In the genomic region with DNA sequence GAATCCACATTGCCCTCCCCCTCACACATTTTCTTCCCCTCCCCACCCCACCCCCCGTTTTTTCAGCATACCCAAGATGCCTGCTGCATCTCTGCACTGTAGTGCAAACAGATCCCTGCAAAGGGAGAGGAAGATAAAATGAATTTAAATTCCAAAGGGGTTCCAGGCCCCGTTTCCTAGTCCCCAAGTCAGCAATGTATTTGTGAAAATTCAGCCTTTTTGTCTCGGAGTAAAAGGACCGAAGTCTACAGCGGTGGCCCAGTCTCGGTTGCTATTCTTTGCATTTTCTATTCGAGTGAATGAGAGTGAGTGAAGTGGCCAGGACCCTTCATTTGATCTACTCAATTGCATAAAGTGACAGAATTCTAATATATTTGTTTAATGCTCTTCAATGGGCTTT, we compare ENCODE assay signal across 29 mouse cellular contexts. TPM values are rescaled to one million over a fixed set of nuclear protein-coding genes. Genes with fewer than 3 reads are reported as not detected.
A peak's percentile ranks its signal among the peaks of the same experiment; 100 is the strongest.
DNase-seq lines count a peak whose midpoint lies in the region; ATAC-seq and TF ChIP-seq lines count a peak whose summit lies in the region.
"Had no signal": no experiment of that assay in that cellular context is flagged by ENCODE, and none has a peak within 500 bp of the region (broad histone marks: within the 10 kb centered on the region; RNA-seq: fewer than 3 reads in every experiment).

No protein-coding gene starts in this region.

- no peak for TF ChIP-seq EP300 in CH12.LX (IDR thresholded peaks at IDR 0.05; ENCODE audit: low read length)

- peaks cover 64% of the 10 kb centered on the region for H3K27me3 ChIP-seq in forebrain, embryonic 11.5 days (ENCODE audit: control insufficient read depth, insufficient read depth, low read length)
- H3K27me3 ChIP-seq in forebrain, embryonic 16.5 days (replicated peaks; ENCODE audit: control insufficient read depth, insufficient read depth, low read length) = peaks cover 64% of the 10 kb centered on the region
- H3K27me3 ChIP-seq in CH12.LX (replicated peaks) = no peaks in the 10 kb centered on the region
- H3K27me3 ChIP-seq in midbrain, postnatal 0 days (ENCODE audit: insufficient read depth, low read length) = peaks cover 38% of the 10 kb centered on the region

- H3K4me3 ChIP-seq in forebrain, embryonic 11.5 days (ENCODE audit: low read depth, low read length) = no peak overlapping the region
- no peak overlapping the region for H3K4me3 ChIP-seq in forebrain, embryonic 16.5 days (replicated peaks; ENCODE audit: low read length)
- no peak overlapping the region for H3K4me3 ChIP-seq in CH12.LX (replicated peaks in 1 of 3; ENCODE audit: low read depth in 2 of 3, low read length in 2 of 3, poor library complexity in 1 of 3)
- no peak overlapping the region for H3K4me3 ChIP-seq in midbrain, postnatal 0 days (ENCODE audit: low read depth, low read length)
- H3K4me3 ChIP-seq: intestine, embryonic 15.5 days; left cerebral cortex, adult 2 months; limb, embryonic 10.5 days; megakaryocyte, embryonic 14.5 days; myocyte had no signal

- H3K9ac ChIP-seq in forebrain, embryonic 11.5 days (ENCODE audit: low read length) = no peak overlapping the region
- H3K9ac ChIP-seq in forebrain, embryonic 16.5 days (replicated peaks; ENCODE audit: low read depth, low read length) = no peak overlapping the region
- H3K9ac ChIP-seq in CH12.LX (ENCODE audit: insufficient read depth, low read depth) = no peak overlapping the region
- H3K9ac ChIP-seq in midbrain, postnatal 0 days (replicated peaks; ENCODE audit: low read length, poor library complexity, severe bottlenecking) = no peak overlapping the region
- H3K9ac ChIP-seq: intestine, embryonic 15.5 days had no signal

- no peaks in the 10 kb centered on the region for H3K79me2 ChIP-seq in CH12.LX (replicated peaks; ENCODE audit: control insufficient read depth, extremely low read depth, insufficient read depth, poor library complexity, severe bottlenecking)

- H3K36me3 ChIP-seq in forebrain, embryonic 11.5 days (ENCODE audit: control insufficient read depth, insufficient read depth, low read length) = no peaks in the 10 kb centered on the region
- H3K36me3 ChIP-seq in forebrain, embryonic 16.5 days (ENCODE audit: control insufficient read depth, insufficient read depth) = no peaks in the 10 kb centered on the region
- H3K36me3 ChIP-seq in CH12.LX (replicated peaks in 1 of 2; ENCODE audit: control insufficient read depth in 1 of 2, insufficient read depth in 1 of 2, low read length in 1 of 2) = no peaks in the 10 kb centered on the region
- no peaks in the 10 kb centered on the region for H3K36me3 ChIP-seq in midbrain, postnatal 0 days (ENCODE audit: insufficient read depth, low read length)
- H3K36me3 ChIP-seq: intestine, embryonic 15.5 days; limb, embryonic 10.5 days had no signal

- no peak overlapping the region for H3K27ac ChIP-seq in forebrain, embryonic 11.5 days (ENCODE audit: low read depth, low read length)
- no peak overlapping the region for H3K27ac ChIP-seq in forebrain, embryonic 16.5 days (ENCODE audit: low read length)
- no peak overlapping the region for H3K27ac ChIP-seq in CH12.LX (ENCODE audit: insufficient read depth, low read depth)
- H3K27ac ChIP-seq in midbrain, postnatal 0 days (ENCODE audit: low read depth, low read length) = no peak overlapping the region
- H3K27ac ChIP-seq: intestine, embryonic 15.5 days; left cerebral cortex, adult 2 months; limb, embryonic 10.5 days had no signal

- 3% methylated on average over 7 of the region's 7 CpGs for WGBS in forebrain, embryonic 11.5 days
- 2% methylated on average over 7 of the region's 7 CpGs for WGBS in forebrain, embryonic 16.5 days
- WGBS in midbrain, postnatal 0 days = 10% methylated on average over 7 of the region's 7 CpGs

- TF ChIP-seq CTCF in CH12.LX (conservative IDR thresholded peaks at IDR 0.05 in 1 of 2, IDR thresholded peaks at IDR 0.05 in 1 of 2; ENCODE audit: low read depth in 2 of 2, low read length in 2 of 2) = no peak
- TF ChIP-seq CTCF in midbrain, postnatal 0 days (IDR thresholded peaks at IDR 0.05) = no peak

- H3K4me2 ChIP-seq in forebrain, embryonic 11.5 days (ENCODE audit: low read depth, low read length, severe bottlenecking) = 0 out of 2 replicates have a peak overlapping the region, but pooled peaks have one; percentile 3
- no peak overlapping the region for H3K4me2 ChIP-seq in forebrain, embryonic 16.5 days (ENCODE audit: low read length)
- H3K4me2 ChIP-seq in CH12.LX (ENCODE audit: insufficient read depth, low read depth, poor library complexity, severe bottlenecking) = no peak overlapping the region
- H3K4me2 ChIP-seq in midbrain, postnatal 0 days (ENCODE audit: low read depth, low read length, poor library complexity, severe bottlenecking) = no peak overlapping the region
- H3K4me2 ChIP-seq: intestine, embryonic 15.5 days; liver, embryonic 11.5 days had no signal

- in situ Hi-C loops in CH12.LX (cut with MboI; ENCODE audit: low pct_ligation_motif_present, low pct_unique_long_range_greater_than_20kb, low sequenced_read_pairs) = no loop called here

- H3K4me1 ChIP-seq in forebrain, embryonic 11.5 days (replicated peaks; ENCODE audit: control insufficient read depth, insufficient read depth, low read length) = peaks cover 2% of the 10 kb centered on the region; the same call in 1 of the 2 replicates
- no peaks in the 10 kb centered on the region for H3K4me1 ChIP-seq in forebrain, embryonic 16.5 days (replicated peaks; ENCODE audit: control insufficient read depth, insufficient read depth, low read length)
- peaks cover 5 to 57% of the 10 kb centered on the region in 2 experiments for H3K4me1 ChIP-seq in CH12.LX (ENCODE audit: control insufficient read depth in 1 of 2, insufficient read depth in 2 of 2)
- no peaks in the 10 kb centered on the region for H3K4me1 ChIP-seq in midbrain, postnatal 0 days (ENCODE audit: insufficient read depth, low read length)

- H3K9me3 ChIP-seq in forebrain, embryonic 11.5 days (ENCODE audit: control insufficient read depth, low read length) = no peaks in the 10 kb centered on the region
- no peaks in the 10 kb centered on the region; the same call in 1 of the 2 replicates for H3K9me3 ChIP-seq in forebrain, embryonic 16.5 days (ENCODE audit: control insufficient read depth, low read length)
- H3K9me3 ChIP-seq in CH12.LX (replicated peaks; ENCODE audit: low read length) = peaks cover 9% of the 10 kb centered on the region
- no peaks in the 10 kb centered on the region for H3K9me3 ChIP-seq in midbrain, postnatal 0 days (ENCODE audit: low read length)
- H3K9me3 ChIP-seq: intestine, embryonic 15.5 days; limb, embryonic 10.5 days had no signal

- no peak for DNase-seq in forebrain, embryonic 11.5 days (ENCODE audit: low spot score)
- no peak for DNase-seq in CH12.LX (ENCODE audit: extremely low read depth)
- peak; percentile 24 for DNase-seq in embryo, embryonic 9.5 days (ENCODE audit: extremely low spot score)
- peak; percentile 46 for DNase-seq in midbrain, postnatal 0 days (ENCODE audit: low spot score)
- DNase-seq in heart, postnatal 25 days (ENCODE audit: low spot score) = no peak
- DNase-seq: adrenal gland, postnatal 14 days; cerebellum, adult 11-12 months; cerebellum, postnatal 25 days; gastrocnemius, postnatal 14 days; heart, adult 18-20 months; heart, postnatal 4 days; kidney, adult 9 months; kidney, postnatal 36 days; layer of hippocampus, adult 9-11 months; lung, adult 18-20 months; lung, postnatal 14 days; right cerebral cortex, postnatal 4 days had no signal

- dilution Hi-C loops in CH12.LX (cut with MboI; ENCODE audit: extremely low pct_ligation_motif_present, extremely low pct_unique_long_range_greater_than_20kb, low sequenced_read_pairs) = no loop called here

- intact Hi-C loops in heart, postnatal 25 days (cut with DNase I) = no loop called here

- peak; percentile 67; the same call in 1 of the 2 replicates for ATAC-seq in forebrain, embryonic 11.5 days (replicated peaks; ENCODE audit: low FRiP score)
- no peak for ATAC-seq in forebrain, embryonic 16.5 days
- ATAC-seq in midbrain, postnatal 0 days (ENCODE audit: low FRiP score) = no peak
- no peak for ATAC-seq in cerebellum, adult (ENCODE audit: insufficient number of reproducible peaks, low FRiP score, low TSS enrichment)
- ATAC-seq: intestine, embryonic 15.5 days had no signal

- TF ChIP-seq RAD21 in CH12.LX (IDR thresholded peaks at IDR 0.05; ENCODE audit: low read depth, low read length) = no peak

- TF ChIP-seq POLR2A in CH12.LX (IDR thresholded peaks at IDR 0.05; ENCODE audit: low read depth, low read length) = no peak

TF ChIP-seq in CH12.LX, 34 proteins besides CTCF, POLR2A, EP300 and RAD21:
- TF ChIP-seq ZNF384 (IDR thresholded peaks at IDR 0.05; ENCODE audit: low read depth, low read length) (peak; percentile 31; the same call in 1 of the 2 replicates), TBP (conservative IDR thresholded peaks at IDR 0.05; ENCODE audit: low read depth, low read length) (no peak), UBTF (IDR thresholded peaks at IDR 0.05; ENCODE audit: low read depth, low read length) (no peak)

RNA-seq across cellular contexts. Expression of a gene that starts 6.4 kb away (rescaled TPM):
- polyA plus RNA-seq in forebrain, embryonic 11.5 days (2014; fragmentation: Nextera tagmentation; extraction: Ambion mirVana) = 1.8 and 2.8 TPM in 2 replicates
- polyA plus RNA-seq in forebrain, embryonic 16.5 days (2015; fragmentation: Nextera tagmentation; extraction: Ambion mirVana) = 0.21 and 0.86 TPM in 2 replicates
- total RNA-seq in CH12.LX (2012; rRNA removed) = not detected in 2 replicates
- not detected in 2 replicates for total RNA-seq in CH12.LX (2014; rRNA removed)
- polyA plus RNA-seq in CH12.LX (2012; ENCODE audit: insufficient read length, low read depth) = not detected in 2 replicates
- total RNA-seq in midbrain, postnatal 0 days (2014; rRNA removed) = 18.0 and 18.1 TPM in 2 replicates
- 16.5 and 18.5 TPM in 2 replicates for polyA plus RNA-seq in midbrain, postnatal 0 days (2015; fragmentation: Nextera tagmentation; extraction: Ambion mirVana)
- not detected for total RNA-seq in heart, postnatal 25 days (2021)
- total RNA-seq: adrenal gland, postnatal 14 days; gastrocnemius, postnatal 14 days; heart, adult 18-20 months; heart, postnatal 4 days; left cerebral cortex, adult 2 months; MEL had no signal
- polyA plus RNA-seq: embryonic facial prominence, embryonic 14.5 days; heart, embryonic 14.5 days; intestine, embryonic 15.5 days; liver, embryonic 11.5 days; myocyte; stomach, embryonic 16.5 days had no signal

Comparison
In these comparisons a context has a peak if more than half of its experiments do, and no peak if none do; other contexts are left out.
1. DNase-seq: peak in embryo, embryonic 9.5 days (single experiment) and midbrain, postnatal 0 days (single experiment); none in forebrain, embryonic 11.5 days (single experiment), CH12.LX (single experiment) and heart, postnatal 25 days (single experiment).